Mouse (Mus musculus): ENCODE measurements around the gene Stx8.
A peak's percentile ranks its signal among the peaks of the same experiment; 100 is the strongest.

The Stx8 gene

DNA sequence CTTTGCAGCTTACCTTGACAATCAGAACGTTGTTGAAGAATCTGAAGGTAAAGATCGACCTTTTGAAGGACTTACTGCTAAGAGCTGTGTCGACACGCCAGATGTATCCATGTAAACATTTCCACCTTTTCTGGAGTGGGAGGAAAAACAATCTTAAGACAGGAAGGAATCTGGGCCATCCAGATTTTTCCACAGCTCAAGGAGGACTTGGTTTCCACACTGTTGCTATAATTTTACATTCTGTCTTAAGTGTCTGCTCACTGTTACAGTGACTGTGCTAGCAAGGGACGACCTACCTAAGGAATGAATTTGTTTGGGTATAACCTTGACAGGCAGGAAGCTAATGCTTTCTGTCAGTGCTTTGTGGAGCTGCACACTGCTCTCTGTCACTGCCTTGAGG, 7.2 kb downstream of the Stx8 start:
- DNase-seq (ENCODE audit: extremely low spot score, low read depth, low spot score) = no peak

DNA sequence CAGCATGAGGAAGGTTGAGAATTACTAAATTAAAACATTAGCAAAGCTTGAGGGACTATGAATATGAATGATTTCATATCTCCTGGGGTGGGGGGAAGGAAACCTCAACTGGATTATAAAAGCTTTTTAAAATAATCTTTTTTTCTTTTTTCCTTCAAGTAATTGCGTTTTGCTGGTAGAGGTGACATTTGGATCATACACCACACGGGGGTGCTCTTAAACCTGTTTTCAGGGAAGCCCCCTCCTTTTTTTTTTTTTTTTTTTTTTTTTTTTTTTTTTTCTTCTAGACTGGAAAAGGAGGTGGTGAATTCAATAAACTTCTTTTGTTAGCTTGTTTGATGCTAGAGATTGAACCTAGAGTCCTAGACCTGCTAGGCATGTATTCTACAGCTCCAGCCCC, 9.3 kb downstream of the Stx8 start:
- no peak for DNase-seq (ENCODE audit: extremely low spot score, low read depth, low spot score)

DNA sequence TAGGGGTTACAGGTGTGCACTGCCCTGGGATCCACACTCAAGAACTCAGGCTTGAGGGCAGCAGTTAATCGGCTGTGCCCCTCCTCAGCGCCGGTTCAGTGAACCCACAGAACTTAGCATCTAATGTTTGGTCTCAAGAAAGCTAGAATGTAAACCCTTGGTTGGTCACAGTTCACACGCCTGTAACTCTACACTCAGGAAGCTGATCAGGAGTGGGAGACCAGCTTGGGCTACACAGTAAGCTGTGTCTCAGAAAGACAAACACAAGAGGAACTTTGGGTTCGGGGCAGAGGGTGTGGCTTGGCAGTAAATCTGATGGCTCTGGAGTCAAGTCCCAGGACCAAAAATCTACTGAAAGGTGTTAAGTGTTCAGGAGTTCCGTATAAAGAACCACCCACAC, 17.6 kb downstream of the Stx8 start:
- no peak for DNase-seq (ENCODE audit: extremely low spot score, low read depth, low spot score)

DNA sequence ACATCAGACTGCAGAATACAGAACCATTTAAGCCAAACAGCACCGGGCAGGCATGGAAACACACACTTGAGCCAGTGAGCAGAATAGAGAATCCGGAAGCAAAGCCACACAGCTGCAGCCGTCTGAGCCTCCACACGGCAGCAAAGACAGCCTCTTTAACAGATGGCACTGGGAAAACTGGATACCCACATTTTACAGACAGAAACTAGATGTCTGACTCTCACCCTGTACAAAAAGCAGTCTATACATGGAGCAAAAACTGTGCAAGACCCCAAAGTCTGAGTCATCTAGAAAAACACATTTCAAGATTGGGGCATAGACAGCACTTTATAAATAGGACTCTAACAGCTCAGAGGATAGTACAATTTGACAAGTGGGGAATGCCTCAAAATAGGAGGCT, 25.2 kb downstream of the Stx8 start:
- DNase-seq (ENCODE audit: extremely low spot score, low read depth, low spot score) = no peak

DNA sequence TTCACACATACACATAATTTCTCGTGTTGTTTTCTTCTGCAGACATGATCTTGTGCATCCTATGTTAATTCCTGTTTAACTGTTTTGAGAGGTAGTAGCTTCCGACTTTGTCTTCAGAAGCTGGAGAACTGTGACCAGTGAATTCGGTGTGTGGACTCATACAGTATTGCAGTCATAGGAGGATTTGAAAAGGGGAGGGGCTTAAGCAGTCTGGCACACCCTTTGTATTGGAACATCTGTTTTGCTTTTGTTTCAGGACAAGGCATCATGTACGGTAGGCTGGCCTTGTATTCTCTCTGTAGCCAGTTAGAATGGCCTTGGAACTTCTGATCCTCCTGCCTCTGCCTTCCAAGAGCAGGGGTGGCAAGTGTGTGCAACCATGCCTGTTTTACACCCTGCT, 30.0 kb downstream of the Stx8 start:
- no peak for DNase-seq (ENCODE audit: extremely low spot score, low read depth, low spot score)

DNA sequence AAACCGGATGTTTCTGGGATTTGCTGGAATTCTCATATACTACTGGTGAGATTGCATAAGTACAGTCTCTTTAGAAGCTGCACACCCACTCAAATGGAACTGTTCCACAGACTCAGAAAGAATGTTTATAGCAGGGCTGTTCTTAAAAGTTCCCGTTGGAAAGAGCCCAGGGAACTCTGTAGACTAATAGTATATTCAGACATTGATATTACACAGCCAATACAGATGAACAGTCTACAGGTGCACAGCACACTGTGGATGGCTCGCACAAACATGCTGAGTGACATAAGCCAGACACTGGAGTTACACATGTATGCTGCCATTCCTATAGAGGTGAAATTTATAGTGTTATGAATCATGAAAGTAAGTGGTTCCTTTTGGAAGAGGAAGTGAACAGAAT, 32.9 kb downstream of the Stx8 start:
- no peak for DNase-seq (ENCODE audit: extremely low spot score, low read depth, low spot score)

DNA sequence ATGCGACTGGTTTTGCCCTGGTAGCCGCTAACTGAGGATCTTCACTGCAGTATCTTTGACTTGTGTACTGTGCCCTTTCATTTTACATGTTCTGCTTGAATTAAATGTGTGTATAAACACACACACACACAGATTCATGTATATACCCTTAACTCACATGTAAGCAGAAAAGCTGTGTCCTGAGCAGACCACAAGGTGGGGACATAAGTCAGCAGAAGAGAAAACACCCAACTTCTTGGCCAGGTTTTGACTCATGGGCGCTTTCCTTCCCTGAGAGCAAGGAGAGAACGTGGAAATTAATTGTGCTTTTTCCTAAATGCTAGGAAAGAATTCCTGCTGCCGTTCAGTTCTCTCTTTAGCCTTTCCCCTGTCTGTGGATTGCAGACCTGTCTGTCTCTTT, 33.6 kb downstream of the Stx8 start:
- DNase-seq (ENCODE audit: extremely low spot score, low read depth, low spot score) = no peak

DNA sequence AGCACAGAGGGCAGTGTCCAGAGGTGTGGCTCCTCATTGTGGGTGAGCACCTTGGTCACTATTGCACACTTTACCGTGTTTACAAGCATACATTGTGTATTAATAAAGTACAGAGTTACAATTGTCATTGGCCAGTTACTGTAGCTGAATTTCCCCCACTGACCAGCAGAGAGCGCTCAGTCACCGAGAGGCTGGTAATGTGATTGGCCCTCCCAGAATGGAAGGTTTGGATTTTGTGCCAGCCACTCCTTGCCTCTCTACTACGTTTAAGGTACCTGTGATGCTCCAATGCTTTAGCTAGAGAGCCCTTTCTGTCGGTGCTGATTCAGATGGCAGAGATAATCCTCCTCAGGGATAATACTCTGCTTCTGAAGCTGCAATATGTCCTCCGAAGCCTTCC, 38.2 kb downstream of the Stx8 start:
- peak; percentile 26 for DNase-seq (ENCODE audit: extremely low spot score, low read depth, low spot score)

DNA sequence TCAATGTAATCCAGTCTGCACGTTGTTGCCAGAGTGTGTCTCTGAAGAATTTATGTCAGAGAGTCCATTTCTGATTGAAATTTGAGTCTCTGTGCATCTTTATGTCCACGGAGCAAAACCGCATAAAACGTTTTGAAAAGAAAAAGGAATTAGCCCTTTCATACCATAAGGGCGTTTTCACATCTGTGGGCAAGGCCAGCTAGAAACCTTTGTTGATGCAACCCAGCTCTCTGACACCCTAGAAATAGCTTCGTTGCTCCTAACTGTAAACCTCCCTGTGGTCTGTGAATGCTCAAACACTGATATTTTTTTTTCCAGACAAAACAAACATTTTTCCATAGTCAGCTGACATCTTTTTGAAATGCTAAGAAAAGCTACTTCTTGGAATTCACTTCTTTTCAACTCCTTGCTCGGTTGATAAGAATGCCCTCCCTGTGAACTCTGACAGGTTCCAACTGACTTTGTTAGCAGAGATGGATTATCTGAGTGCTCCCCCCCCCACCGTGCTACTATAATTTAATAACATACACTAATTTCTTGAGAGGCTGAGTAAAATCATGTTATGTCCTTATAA, 40.3 kb downstream of the Stx8 start:
- DNase-seq (ENCODE audit: extremely low spot score, low read depth, low spot score) = no peak

DNA sequence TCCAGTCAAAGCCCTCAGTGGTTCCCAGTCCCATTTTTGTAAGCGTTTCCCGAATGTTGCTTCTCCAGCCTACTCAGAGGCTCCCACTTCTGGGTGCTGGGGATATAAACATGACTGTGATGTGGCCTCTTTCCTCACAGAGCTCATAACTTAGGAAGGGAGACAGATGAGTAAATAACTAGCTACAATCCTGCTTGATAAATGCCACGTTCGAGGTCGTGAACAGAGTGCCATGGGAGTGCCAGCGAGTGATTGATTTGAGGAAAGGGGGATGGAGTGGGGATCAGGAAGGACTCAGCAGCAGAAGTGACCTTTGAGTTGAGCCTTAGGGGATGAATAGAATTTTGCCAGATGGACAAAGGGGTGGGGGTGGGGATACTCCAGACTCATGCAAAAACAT, 41.7 kb downstream of the Stx8 start:
- no peak for DNase-seq (ENCODE audit: extremely low spot score, low read depth, low spot score)

DNA sequence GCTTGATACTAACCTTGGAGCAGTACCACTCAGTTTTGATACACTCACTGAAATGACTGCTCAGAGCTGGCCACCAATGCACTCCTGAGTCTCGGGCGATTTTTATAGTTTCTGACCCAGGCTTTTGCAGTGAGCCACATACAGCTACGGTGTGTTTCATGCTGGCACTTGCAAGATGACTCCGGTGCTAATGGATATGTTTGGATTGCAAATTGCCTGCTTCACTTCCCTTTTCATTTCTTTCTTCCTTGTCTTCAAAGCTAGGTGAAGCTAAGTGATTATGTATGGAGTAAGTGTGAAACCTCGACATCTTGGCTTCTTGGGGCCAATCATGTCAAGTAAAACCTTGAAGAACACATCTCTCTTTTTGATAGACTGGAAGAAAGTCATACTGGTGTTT, 43.4 kb downstream of the Stx8 start:
- no peak for DNase-seq (ENCODE audit: extremely low spot score, low read depth, low spot score)

DNA sequence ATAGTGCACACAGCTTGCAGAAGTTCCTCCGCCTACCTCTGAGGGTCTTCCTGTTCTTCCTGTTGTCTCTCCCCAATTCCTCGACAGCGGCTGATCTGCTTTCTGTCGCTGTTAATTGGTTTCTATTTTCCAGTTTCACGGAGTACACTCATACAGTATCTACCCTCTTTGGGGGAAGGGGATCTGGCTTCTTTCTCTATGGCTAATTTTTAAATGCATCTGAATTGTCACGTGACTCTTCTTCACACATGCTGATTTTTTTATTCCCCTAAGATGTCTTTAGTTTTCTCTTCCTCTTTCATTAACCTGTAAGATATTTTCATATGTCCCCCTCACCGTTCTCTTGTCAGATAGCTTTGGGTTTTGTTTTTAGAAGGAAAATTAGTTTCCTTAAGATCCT, 46.2 kb downstream of the Stx8 start:
- no peak for DNase-seq (ENCODE audit: extremely low spot score, low read depth, low spot score)

DNA sequence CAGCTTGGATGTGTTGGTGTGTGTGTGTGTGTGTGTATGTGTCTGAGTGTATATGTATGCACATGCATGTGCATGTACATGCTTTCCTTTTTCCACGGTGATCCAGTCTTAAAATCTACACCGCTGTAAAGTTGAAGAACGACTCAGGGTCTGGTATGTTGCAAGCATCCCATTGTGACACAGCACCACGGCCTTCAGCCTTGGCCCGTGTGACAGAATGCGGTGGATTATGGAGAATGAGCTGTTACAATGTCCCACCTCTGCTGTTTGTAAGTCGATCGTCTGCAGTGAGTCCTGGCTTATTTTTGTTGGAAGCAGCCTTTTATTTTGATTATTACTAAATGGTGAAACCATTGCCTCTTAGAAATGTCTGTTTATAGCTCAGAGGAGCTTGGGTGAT, 52.2 kb downstream of the Stx8 start:
- no peak for DNase-seq (ENCODE audit: extremely low spot score, low read depth, low spot score)

DNA sequence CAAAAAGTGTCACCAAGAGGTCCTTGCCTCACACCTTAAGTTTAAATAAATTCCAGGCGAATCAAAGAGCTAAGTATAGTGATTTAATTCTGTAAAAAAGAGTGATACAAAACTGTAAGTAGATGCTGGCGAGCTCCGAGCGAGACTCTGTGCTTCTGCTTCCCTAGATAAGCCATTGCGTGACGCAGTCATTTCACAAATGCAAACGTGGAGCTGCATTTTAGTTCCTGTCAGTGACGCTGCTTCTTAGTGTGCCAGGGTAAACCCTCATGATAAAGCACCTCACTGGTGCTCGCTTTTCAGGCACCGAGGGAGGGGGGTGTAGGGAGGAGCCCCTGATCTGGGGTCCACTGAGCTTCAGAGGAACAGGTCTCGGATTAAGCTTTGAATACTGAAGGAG, 53.2 kb downstream of the Stx8 start:
- no peak for DNase-seq (ENCODE audit: extremely low spot score, low read depth, low spot score)

DNA sequence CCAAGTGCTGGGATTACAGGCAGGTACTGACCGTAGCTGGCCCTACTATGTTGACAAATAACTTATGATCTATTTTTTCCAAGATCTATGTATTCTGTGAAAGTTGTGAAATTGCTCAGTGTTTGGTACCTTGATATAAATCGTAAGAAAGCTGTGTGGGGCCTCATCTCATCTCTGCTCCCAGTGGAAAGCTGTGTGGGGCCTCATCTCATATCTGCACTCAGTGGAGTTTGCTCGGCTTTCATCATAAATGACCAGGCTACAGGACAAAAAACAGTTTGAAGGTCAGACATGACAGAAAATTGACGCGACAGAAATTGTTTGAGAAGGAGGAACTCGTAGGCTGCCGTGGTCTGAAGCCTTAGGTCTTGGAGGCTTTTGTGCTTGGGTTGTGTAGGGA, 56.0 kb downstream of the Stx8 start:
- DNase-seq (ENCODE audit: extremely low spot score, low read depth, low spot score) = no peak

DNA sequence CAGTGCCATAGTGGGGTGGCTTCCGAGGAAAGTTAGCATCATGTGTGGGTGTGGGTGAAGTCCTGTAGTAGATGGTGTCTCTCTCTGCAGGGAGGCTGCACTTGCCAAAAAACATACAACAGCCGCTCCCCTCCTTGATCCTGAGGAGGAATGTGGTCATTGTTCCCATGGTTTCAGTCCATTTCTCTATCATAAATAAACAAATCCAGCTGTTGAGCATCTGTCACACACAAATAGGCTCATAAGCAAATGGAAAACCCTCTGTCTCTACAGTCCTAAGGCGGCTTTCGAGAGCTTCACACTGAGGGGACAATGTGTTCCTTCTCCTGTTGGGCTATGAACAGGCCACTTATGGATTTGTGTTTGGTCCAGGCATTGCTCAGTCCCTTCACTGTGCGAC, 56.9 kb downstream of the Stx8 start:
- no peak for DNase-seq (ENCODE audit: extremely low spot score, low read depth, low spot score)

DNA sequence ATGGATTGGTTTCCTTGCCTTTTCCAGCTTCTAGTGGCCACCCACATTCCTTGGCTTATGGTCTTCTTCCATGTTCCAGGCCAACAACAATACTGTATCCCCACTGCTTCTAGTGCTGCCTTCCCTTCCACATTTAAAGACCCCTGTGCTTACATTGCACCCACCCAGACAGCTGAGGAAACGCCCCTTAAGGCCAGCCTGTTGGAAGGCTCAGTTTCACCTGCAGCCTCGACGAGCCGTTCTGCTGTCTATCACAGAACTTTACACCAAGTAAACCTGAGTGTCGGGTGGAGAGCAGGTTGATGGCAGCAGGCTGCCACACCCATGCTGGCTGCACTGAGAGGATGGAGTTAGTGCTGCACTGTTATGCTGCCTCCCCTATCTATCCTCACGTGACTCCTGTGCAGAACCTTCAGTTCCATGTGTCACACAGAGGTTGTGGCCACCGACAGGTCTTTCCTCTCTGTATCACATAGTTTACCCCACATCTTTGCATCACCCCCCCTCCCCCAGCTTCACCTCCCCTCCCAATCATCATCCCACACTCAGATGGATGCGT, 57.9 kb downstream of the Stx8 start:
- DNase-seq (ENCODE audit: extremely low spot score, low read depth, low spot score) = no peak

DNA sequence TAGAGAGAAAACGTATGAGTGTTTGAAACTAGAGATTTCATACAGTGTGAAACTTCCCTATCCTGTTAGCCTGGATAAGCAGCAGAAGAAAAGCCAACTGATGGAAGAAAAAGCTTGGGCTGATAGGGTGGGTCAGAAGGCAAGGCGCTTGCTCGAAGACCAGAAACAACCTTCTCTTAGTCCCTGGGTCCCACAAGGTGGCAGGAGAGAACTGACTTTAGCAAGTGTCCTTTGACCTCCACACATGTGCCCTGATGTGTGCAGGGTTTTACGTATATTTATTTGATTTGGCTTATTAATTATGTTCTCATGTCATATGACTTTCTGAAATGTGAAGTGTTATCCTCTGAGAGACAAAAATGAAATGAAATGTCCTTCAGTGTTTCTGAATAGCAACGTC, 60.6 kb downstream of the Stx8 start:
- DNase-seq (ENCODE audit: extremely low spot score, low read depth, low spot score) = no peak

DNA sequence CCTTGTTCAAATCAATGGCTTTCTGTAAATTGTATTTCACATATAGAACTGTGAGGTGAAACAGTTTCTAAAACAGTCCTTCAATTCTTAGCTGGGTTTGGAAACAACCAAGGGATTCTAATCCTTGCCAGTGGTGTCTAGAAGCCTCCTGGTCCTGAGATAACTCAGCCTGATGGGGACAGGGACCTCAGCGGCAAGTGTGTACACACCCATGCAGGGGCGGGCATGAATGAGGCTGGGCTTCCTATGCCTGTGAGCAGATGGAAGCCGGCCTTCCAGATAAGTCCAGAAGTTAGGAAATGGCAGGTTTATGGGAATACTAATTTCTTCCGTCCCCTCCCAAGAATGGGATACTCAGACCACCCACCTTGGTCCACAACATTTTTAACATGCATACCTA, 63.1 kb downstream of the Stx8 start:
- no peak for DNase-seq (ENCODE audit: extremely low spot score, low read depth, low spot score)

DNA sequence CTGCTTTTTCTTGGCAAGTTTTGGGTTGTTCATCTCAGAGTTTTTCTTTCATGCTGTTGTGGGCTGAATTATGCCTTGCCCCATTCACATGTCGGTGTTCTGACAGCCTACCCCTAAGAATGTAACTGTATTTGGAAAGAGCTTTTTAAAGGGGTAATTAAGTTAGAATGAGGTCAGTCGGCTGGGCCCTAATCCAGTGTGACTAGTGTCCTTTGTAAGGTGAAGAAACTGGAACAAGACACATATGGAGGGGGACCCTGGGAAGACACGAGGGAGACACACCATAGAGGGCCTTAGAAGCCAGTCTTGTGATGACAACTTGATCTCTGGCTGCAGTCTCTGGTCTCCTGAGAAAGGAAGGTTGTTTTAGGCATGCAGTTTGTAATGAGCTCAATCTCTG, 63.9 kb downstream of the Stx8 start:
- no peak for DNase-seq (ENCODE audit: extremely low spot score, low read depth, low spot score)

DNA sequence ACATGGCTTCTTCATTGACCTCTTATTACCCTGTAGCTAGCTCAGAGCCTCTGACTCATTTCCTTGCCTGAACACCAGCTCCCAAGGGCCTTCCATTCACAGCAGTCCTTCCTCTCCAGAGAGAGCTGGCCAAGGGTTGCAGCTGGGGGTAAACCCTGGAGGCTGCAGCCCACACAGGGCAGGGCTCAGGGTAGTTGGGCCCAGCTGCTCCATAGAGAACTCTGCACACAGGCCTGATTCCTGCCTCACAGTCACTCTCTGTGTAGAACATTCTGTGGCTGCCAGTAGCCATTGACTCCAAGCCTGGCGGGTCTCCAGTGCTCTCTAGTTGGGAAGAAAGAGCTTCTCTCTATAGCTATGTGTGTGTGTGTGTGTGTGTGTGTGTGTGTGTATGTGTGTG, 64.8 kb downstream of the Stx8 start:
- no peak for DNase-seq (ENCODE audit: extremely low spot score, low read depth, low spot score)

DNA sequence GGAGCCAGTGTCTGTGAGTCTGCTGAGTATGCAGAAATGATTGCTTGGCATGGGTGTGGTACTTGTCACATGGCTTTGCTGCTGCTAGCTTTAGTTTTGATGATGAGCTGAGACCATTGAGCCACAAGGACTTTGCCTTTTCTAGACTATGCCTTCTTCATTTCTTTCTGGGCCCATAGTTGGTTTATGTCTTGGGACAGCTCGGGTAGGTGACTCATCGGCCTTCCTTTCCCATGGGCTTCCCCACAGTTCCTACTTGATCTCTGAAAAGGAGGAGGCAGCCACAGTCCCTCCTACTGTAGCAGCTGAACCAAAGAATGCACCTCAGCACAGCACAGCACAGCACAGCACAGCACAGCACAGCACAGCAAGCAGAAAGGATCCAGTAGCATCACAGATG, 66.5 kb downstream of the Stx8 start:
- no peak for DNase-seq (ENCODE audit: extremely low spot score, low read depth, low spot score)

DNA sequence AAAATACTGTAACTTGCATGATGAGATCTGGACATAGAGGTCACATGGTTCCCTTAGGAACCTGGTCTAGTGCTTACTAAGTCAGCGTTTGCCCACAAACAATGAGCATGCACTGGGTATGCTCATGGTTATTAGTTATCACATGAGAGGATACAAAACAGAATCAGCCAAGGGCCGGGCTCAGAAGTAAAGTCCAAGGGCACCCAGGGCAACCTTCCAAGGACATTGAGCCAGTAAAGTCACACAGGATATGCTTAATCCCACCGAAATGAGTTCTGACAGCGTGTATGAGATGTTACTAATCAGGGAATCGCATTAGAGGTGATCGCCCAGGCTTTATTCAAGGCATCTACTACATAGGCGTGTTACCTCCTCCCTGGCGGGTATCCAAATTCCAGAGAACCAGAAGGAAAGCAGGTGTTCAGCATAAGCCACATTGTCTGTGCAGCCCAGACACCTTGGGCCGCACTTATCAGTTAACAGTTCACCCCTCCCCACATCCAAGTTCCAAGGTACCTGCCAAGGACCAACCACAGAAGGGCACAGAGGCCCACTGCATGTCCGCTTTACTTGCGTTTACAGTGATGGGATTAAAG, 67.4 kb downstream of the Stx8 start:
- DNase-seq (ENCODE audit: extremely low spot score, low read depth, low spot score) = no peak
